Mouse (Mus musculus) limb, embryonic 12.5 days (tissue): ENCODE data around the gene Sppl2a. TPM values are rescaled to one million over a fixed set of nuclear protein-coding genes. Genes with fewer than 3 reads are reported as not detected.
"Not testable (repeated sequence)": the region's sequence is repeated elsewhere in the genome, so short reads cannot be mapped to it uniquely, and the experiment has no call there.

ENCODE experiments used
- ATAC-seq: fragments of 200-750 bp; cut with Nextera tagmentation; 2 replicates; pipeline ENCODE4 v1.8.0; 2017; ENCODE audit warnings: low read depth, moderate TSS enrichment; ENCODE audit not compliant: insufficient number of reproducible peaks, insufficient read depth, low FRiP score, low TSS enrichment
- H3K27ac ChIP-seq: fragments of 300-500 bp; sonication (generic); 2 replicates; pipeline ENCODE4 v1.5.1; 2016; ENCODE audit warnings: mild to moderate bottlenecking, moderate library complexity
- H3K27me3 ChIP-seq: fragments of 300-500 bp; sonication (generic); 2 replicates; pipeline ENCODE4 v1.6.1; 2016; ENCODE audit warnings: mild to moderate bottlenecking, moderate library complexity
- H3K36me3 ChIP-seq: fragments of 300-500 bp; sonication (generic); 2 replicates; pipeline ENCODE4 v1.6.1; 2016; ENCODE audit warnings: mild to moderate bottlenecking, moderate library complexity
- H3K4me1 ChIP-seq: fragments of 300-500 bp; sonication (generic); replicated peaks from 2 replicates; pipeline ENCODE4 v1.6.1; 2016
- H3K4me2 ChIP-seq: fragments of 300-500 bp; sonication (generic); 2 replicates; pipeline ENCODE4 v1.6.1; 2016; ENCODE audit warnings: mild to moderate bottlenecking, moderate library complexity
- H3K4me3 ChIP-seq: fragments of 300-500 bp; sonication (generic); replicated peaks from 2 replicates; pipeline ENCODE4 v1.5.1; 2016; ENCODE audit warnings: mild to moderate bottlenecking
- H3K9ac ChIP-seq: fragments of 300-500 bp; sonication (generic); replicated peaks from 2 replicates; pipeline ENCODE4 v1.6.1; 2016; ENCODE audit warnings: mild to moderate bottlenecking, moderate library complexity
- H3K9me3 ChIP-seq: fragments of 300-500 bp; sonication (generic); 2 replicates; pipeline ENCODE4 v1.6.1; 2016; ENCODE audit warnings: mild to moderate bottlenecking, moderate library complexity
- WGBS: fragments of 180-500 bp; shearing (Covaris S2); methylation state at CpG from one replicate; pipeline ENCODE4 v1.1.7; 2016; 5-methylcytosine and 5-hydroxymethylcytosine counted together
- polyA plus RNA-seq: library from polyadenylated mRNA; unstranded; fragments of >200 nt; fragmentation: Nextera tagmentation; extraction: Ambion mirVana; gene quantifications from 2 replicates; pipeline ENCODE4 v1.2.1, GENCODE M21; 2016

The Sppl2a gene
- polyA plus RNA-seq, 1 experiment from 2014 or later = 42.8 TPM

DNA sequence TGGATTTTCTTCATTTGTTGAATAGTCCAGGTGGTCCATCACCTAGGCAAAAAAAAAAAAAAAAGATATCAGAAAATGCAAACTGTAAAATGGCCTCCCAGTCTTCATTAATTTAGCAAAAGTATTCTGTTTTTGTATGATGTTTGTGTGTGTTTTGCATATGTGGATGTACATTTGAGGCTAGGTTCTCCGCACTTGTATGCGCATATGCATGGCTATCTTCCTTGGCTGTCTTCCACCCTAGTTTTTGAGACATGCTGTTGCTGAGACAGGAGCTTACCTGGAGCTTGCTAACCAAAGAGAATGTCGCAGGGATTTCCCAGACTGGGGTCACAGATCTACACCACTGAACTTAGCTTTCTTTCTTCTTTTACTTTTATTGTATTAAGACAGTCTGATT lies 38.8 kb downstream of the Sppl2a start:
- H3K4me3 ChIP-seq = no peak overlapping the region
- 89% methylated on average over 3 of the region's 3 CpGs for WGBS
- no peak for ATAC-seq
- no peak overlapping the region for H3K27ac ChIP-seq
- H3K9me3 ChIP-seq = no peaks in the 10 kb centered on the region
- H3K4me1 ChIP-seq = no peaks in the 10 kb centered on the region
- no peak overlapping the region for H3K9ac ChIP-seq
- no peaks in the 10 kb centered on the region for H3K27me3 ChIP-seq
- peaks cover 12% of the 10 kb centered on the region; the same call in 1 of the 2 replicates for H3K36me3 ChIP-seq
- H3K4me2 ChIP-seq = no peak overlapping the region

DNA sequence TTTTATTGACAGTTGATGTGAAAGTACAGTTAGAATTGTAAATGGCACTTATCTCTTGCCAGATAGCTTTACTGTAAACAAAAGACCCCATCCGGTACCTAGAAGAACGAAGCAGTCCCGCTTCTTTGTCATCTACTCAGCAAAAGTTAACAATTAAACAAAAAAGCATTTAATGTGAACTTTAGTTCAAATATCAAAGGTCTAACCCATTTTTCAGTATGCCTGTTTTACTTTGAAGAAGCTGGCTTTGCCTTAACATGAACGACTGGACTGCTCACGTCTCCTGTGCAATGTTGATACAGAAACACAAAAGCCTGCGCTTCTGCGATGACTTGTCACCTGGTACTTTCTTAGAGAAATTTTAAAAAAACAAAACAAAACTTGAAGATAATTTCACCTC lies 40.7 kb downstream of the Sppl2a start:
- Histone ChIP-seq H3K27me3 (no peaks in the 10 kb centered on the region), H3K4me2 (no peak overlapping the region), H3K4me3 (no peak overlapping the region), H3K9me3 (no peaks in the 10 kb centered on the region), H3K4me1 (no peaks in the 10 kb centered on the region), H3K9ac (no peak overlapping the region), H3K27ac (no peak overlapping the region), H3K36me3 (peaks cover 6% of the 10 kb centered on the region; the same call in 1 of the 2 replicates)
- no peak for ATAC-seq
- WGBS = 92% methylated on average over 7 of the region's 7 CpGs

DNA sequence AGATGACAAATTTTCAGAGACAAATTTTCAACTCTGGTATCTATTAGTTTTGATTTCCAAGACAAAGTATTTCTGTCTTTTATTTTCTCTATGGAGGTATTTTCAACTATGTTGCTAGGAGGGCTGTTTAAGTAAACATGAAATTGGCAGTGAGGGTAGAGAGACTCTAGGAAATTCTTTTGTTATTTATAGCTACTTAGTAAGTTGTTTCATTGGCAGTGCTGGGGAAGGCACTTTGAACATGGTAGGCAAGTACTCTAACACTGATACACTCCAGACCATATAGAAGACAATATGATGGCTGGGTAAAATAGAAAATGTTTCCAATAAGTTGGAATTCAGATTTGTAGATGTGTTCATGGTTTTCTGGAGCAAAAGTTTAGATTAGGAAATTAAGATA lies 41.3 kb downstream of the Sppl2a start:
- peaks cover 6% of the 10 kb centered on the region; the same call in 1 of the 2 replicates for H3K36me3 ChIP-seq
- no peak overlapping the region for H3K9ac ChIP-seq
- H3K4me3 ChIP-seq = no peak overlapping the region
- no peak overlapping the region for H3K27ac ChIP-seq
- ATAC-seq = no peak
- H3K4me2 ChIP-seq = no peak overlapping the region
- H3K27me3 ChIP-seq = no peaks in the 10 kb centered on the region
- no peaks in the 10 kb centered on the region for H3K4me1 ChIP-seq
- H3K9me3 ChIP-seq = no peaks in the 10 kb centered on the region

- ATAC-seq = no peak
- H3K4me1 ChIP-seq = no peaks in the 10 kb centered on the region
- 61% methylated on average over 3 of the region's 3 CpGs for WGBS
These were observed 45.9 kb downstream of the Sppl2a start for GRCm38 (mm10) chr2:126887141-126887540.

GRCm38 (mm10) chr2:126885871-126886270 lies 47.2 kb downstream of the Sppl2a start:
- H3K27ac ChIP-seq = no peak overlapping the region
- 81% methylated on average over 2 of the region's 2 CpGs for WGBS

More at GRCm38 (mm10) chr2:126887141-126887540, 45.9 kb downstream of the Sppl2a start:
- no peak overlapping the region for H3K27ac ChIP-seq
- H3K36me3 ChIP-seq = no peaks in the 10 kb centered on the region
- no peak overlapping the region for H3K4me3 ChIP-seq
- H3K27me3 ChIP-seq = no peaks in the 10 kb centered on the region
- H3K9ac ChIP-seq = no peak overlapping the region
- no peaks in the 10 kb centered on the region for H3K9me3 ChIP-seq
- no peak overlapping the region for H3K4me2 ChIP-seq

DNA sequence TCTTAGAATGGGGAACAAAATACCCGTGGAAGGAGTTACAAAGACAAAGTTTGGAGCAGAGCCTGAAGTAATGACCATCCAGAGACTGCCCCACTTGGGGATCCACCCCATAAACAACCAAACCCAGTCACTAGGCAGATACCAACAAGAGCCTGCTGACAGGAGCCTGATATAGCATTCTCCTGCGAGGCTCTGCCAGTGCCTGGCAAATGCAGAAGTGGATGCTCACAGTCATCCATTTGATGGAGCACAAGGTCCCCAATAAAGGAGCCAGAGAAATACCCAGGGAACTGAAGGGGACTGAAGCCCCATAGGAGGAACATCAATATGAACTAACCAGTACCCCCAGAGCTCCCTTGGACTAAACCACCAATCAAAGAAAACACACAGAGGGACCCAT lies 50.3 kb downstream of the Sppl2a start:
- not testable (repeated sequence) for H3K27me3 ChIP-seq, H3K36me3 ChIP-seq, ATAC-seq, H3K27ac ChIP-seq, H3K4me1 ChIP-seq, H3K4me3 ChIP-seq, H3K4me2 ChIP-seq, H3K9me3 ChIP-seq, H3K9ac ChIP-seq
- WGBS = 57% methylated on average over 2 of the region's 2 CpGs

More at GRCm38 (mm10) chr2:126885871-126886270, 47.2 kb downstream of the Sppl2a start:
- Histone ChIP-seq H3K4me2 (no peak overlapping the region), H3K27me3 (no peaks in the 10 kb centered on the region), H3K9me3 (no peaks in the 10 kb centered on the region), H3K9ac (no peak overlapping the region), H3K4me1 (no peaks in the 10 kb centered on the region), H3K36me3 (no peaks in the 10 kb centered on the region), H3K4me3 (no peak overlapping the region)
- no peak for ATAC-seq

GRCm38 (mm10) chr2:126877991-126878390 lies 55.0 kb downstream of the Sppl2a start:
- no peak overlapping the region for H3K4me2 ChIP-seq
- no peak overlapping the region for H3K9ac ChIP-seq
- H3K36me3 ChIP-seq = no peaks in the 10 kb centered on the region
- H3K4me1 ChIP-seq = peaks cover 11% of the 10 kb centered on the region
- no peak overlapping the region for H3K4me3 ChIP-seq
- H3K27me3 ChIP-seq = no peaks in the 10 kb centered on the region
- H3K27ac ChIP-seq = no peak overlapping the region
- H3K9me3 ChIP-seq = no peaks in the 10 kb centered on the region
- WGBS = 94% methylated on average over 1 of the region's 1 CpGs
- ATAC-seq = no peak

DNA sequence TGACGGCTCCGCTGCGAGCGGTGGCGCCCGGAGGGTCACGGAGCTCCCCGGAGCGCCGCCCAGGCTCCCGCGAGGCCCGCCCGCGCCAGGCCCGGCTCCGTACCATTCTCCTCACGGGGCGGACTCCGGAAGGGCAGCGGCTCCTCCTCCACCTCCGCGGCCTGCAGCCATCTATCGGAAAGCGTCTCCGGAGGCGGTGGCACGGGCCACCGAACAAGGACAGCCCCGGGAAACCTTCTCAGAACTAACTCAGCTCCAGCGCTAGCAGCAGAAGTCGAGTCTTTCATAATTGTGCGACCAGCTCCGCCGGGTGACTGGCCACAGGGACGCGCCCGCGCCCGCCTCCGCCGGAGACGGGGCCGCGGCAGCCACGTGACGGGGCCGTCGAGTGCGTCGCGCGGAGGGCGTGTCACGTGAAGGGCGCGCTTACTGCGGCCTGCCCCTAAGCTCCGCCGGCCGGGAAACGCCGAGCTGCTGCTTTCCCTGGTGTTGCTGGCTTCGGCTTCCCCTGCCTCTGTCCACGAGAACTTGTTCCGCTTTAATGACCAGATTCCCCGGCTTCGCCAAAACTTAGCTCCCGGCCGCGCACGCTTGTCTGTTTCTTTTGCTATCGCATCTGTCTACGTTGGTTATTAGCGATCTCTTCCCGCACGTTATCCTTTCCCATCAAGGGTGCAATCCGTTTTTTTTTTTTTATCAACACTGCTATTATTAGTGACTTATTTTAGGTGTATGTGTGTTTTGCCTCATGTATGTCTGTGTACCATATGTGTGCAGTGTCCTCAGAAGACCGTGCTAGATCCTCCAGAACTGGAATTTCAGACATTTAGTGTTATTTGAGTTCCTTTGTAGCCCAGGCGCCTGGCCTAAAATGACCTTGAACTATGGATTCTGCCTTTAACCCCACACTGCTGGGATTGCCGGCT lies 56.9 kb downstream of the Sppl2a start, which contains the start of gene Trpm7:
Gene Trpm7, minus strand, starts transcription at position 360 of the 926 bp plus-strand sequence.
- 1% methylated on average over 81 of the region's 81 CpGs for WGBS
- Histone ChIP-seq H3K4me3 (peak within 1 kb of the TSS; percentile 91), H3K4me1 (peaks cover 11% of the 10 kb centered on the region), H3K27ac (peak within 1 kb of the TSS; percentile 98), H3K36me3 (no peaks in the 10 kb centered on the region), H3K4me2 (peak within 1 kb of the TSS; percentile 69), H3K27me3 (no peaks in the 10 kb centered on the region), H3K9ac (peak within 1 kb of the TSS; percentile 96), H3K9me3 (no peaks in the 10 kb centered on the region)
- ATAC-seq = peak; percentile 95

- peak overlapping the region; percentile 91 for H3K4me3 ChIP-seq
- no peaks in the 10 kb centered on the region for H3K36me3 ChIP-seq
- ATAC-seq = peak; percentile 26; the same call in 1 of the 2 replicates
- peaks cover 11% of the 10 kb centered on the region for H3K4me1 ChIP-seq
- peak overlapping the region; percentile 96 for H3K9ac ChIP-seq
- under 1% methylated on average over 18 of the region's 18 CpGs for WGBS
- H3K9me3 ChIP-seq = no peaks in the 10 kb centered on the region
- H3K27ac ChIP-seq = peak overlapping the region; percentile 98
- H3K4me2 ChIP-seq = peak overlapping the region; percentile 69
- no peaks in the 10 kb centered on the region for H3K27me3 ChIP-seq
These were observed 57.6 kb downstream of the Sppl2a start for GRCm38 (mm10) chr2:126875516-126875835.

GRCm38 (mm10) chr2:126874809-126875515 lies 58.1 kb downstream of the Sppl2a start:
- Histone ChIP-seq H3K27me3 (no peaks in the 10 kb centered on the region), H3K4me2 (peak overlapping the region; percentile 69), H3K27ac (peak overlapping the region; percentile 98), H3K4me1 (peaks cover 13% of the 10 kb centered on the region), H3K9me3 (no peaks in the 10 kb centered on the region), H3K36me3 (no peaks in the 10 kb centered on the region), H3K4me3 (peak overlapping the region; percentile 91), H3K9ac (peak overlapping the region; percentile 96)
- WGBS = 30% methylated on average over 13 of the region's 13 CpGs
- no peak for ATAC-seq

GRCm38 (mm10) chr2:126866301-126866700 lies 66.7 kb downstream of the Sppl2a start:
- H3K4me2 ChIP-seq = no peak overlapping the region
- ATAC-seq = no peak
- H3K36me3 ChIP-seq = no peaks in the 10 kb centered on the region
- 89% methylated on average over 1 of the region's 1 CpGs for WGBS
- no peak overlapping the region for H3K27ac ChIP-seq
- H3K9ac ChIP-seq = no peak overlapping the region
- peaks cover 9% of the 10 kb centered on the region; the same call in 1 of the 2 replicates for H3K4me1 ChIP-seq
- H3K4me3 ChIP-seq = no peak overlapping the region
- no peaks in the 10 kb centered on the region for H3K27me3 ChIP-seq
- no peaks in the 10 kb centered on the region for H3K9me3 ChIP-seq
